Mouse (Mus musculus) liver, embryonic 14.5 days (tissue): ENCODE data around the gene Tnik. TPM values are rescaled to one million over a fixed set of nuclear protein-coding genes. Genes with fewer than 3 reads are reported as not detected.

Experiments
- ATAC-seq: fragments of 200-750 bp; cut with Nextera tagmentation; 2 replicates; pipeline ENCODE4 v1.8.0; 2017; ENCODE audit warnings: moderate number of reproducible peaks, mild to moderate bottlenecking, moderate library complexity; ENCODE audit not compliant: insufficient read depth
- DNase-seq, 3 experiments: peaks; one replicate each; pipeline ENCODE4 v3.0.0-alpha.2; 2012 to 2013; ENCODE audit warnings: low read depth in 3 of 3, low spot score in 3 of 3
- H3K27ac ChIP-seq: fragments of 300-500 bp; sonication (generic); 2 replicates; pipeline ENCODE4 v1.5.1; 2014; ENCODE audit warnings: moderate library complexity, mild to moderate bottlenecking, control low read depth, inconsistent platforms
- H3K27me3 ChIP-seq: fragments of 300-500 bp; sonication (generic); 2 replicates; pipeline ENCODE4 v1.6.1; 2014; ENCODE audit warnings: mild to moderate bottlenecking, low read length, moderate library complexity; ENCODE audit not compliant: control insufficient read depth, insufficient read depth
- H3K36me3 ChIP-seq: fragments of 300-500 bp; sonication (generic); replicated peaks from 2 replicates; pipeline ENCODE4 v1.6.1; 2014; ENCODE audit warnings: low read depth; ENCODE audit not compliant: control insufficient read depth, insufficient read depth
- H3K4me1 ChIP-seq, 2 experiments: fragments of 200-500 bp in 1 of 2; fragments of 300-500 bp in 1 of 2; sonication (generic) in 1 of 2; replicated peaks; 2 replicates each; pipeline ENCODE4 v1.6.1; 2012 to 2014; ENCODE audit warnings: antibody characterized with exemption in 1 of 2, inconsistent platforms in 1 of 2, low read length in 1 of 2; ENCODE audit not compliant: control insufficient read depth in 2 of 2, insufficient read depth in 2 of 2
- H3K4me2 ChIP-seq: fragments of 300-500 bp; sonication (generic); 2 replicates; pipeline ENCODE4 v1.6.1; 2014; ENCODE audit warnings: low read depth, mild to moderate bottlenecking, control low read depth, moderate library complexity
- H3K4me3 ChIP-seq, 2 experiments: fragments of 200-500 bp in 1 of 2; fragments of 300-500 bp in 1 of 2; sonication (generic) in 1 of 2; 2 replicates each; pipeline ENCODE4 v1.5.1; 2012 to 2014; ENCODE audit warnings: low read depth in 2 of 2, low read length in 2 of 2, mild to moderate bottlenecking in 2 of 2, control low read depth in 1 of 2, inconsistent platforms in 1 of 2, moderate library complexity in 1 of 2; ENCODE audit not compliant: insufficient read depth in 1 of 2
- H3K9ac ChIP-seq: fragments of 300-500 bp; sonication (generic); replicated peaks from 2 replicates; pipeline ENCODE4 v1.6.1; 2014; ENCODE audit warnings: mild to moderate bottlenecking, control low read depth, moderate library complexity
- H3K9me3 ChIP-seq: fragments of 300-500 bp; sonication (generic); 2 replicates; pipeline ENCODE4 v1.6.1; 2016; ENCODE audit warnings: low read length, mixed read lengths; ENCODE audit not compliant: control insufficient read depth
- CTCF ChIP-seq: IDR thresholded peaks from 2 replicates; pipeline ENCODE4 v1.5.1; 2016; ENCODE audit warnings: antibody characterized with exemption, low read depth, control low read depth
- EP300 ChIP-seq: IDR thresholded peaks from 2 replicates; pipeline ENCODE4 v1.6.1; 2016; ENCODE audit warnings: antibody characterized with exemption, low read depth
- WGBS: fragments of 180-500 bp; shearing (Covaris S2); extraction: QIAGEN DNeasy Blood & Tissue Kit; methylation state at CpG from one replicate; pipeline ENCODE4 v1.1.7; 2014; ENCODE audit not compliant: insufficient replicate concordance; 5-methylcytosine and 5-hydroxymethylcytosine counted together
- polyA plus RNA-seq, 2 experiments: library from polyadenylated mRNA; depleted of rRNA in 1 of 2; stranded (reverse) in 1 of 2; unstranded in 1 of 2; fragments of >200 nt; fragmentation: Nextera tagmentation in 1 of 2; extraction: Ambion mirVana in 1 of 2; gene quantifications; 2 replicates each; pipeline versions ENCODE4 v1.2.1 to v1.2.3; 2012 to 2014

The Tnik gene
- polyA plus RNA-seq, 2 experiments = 0.89 to 2.0 TPM

DNA sequence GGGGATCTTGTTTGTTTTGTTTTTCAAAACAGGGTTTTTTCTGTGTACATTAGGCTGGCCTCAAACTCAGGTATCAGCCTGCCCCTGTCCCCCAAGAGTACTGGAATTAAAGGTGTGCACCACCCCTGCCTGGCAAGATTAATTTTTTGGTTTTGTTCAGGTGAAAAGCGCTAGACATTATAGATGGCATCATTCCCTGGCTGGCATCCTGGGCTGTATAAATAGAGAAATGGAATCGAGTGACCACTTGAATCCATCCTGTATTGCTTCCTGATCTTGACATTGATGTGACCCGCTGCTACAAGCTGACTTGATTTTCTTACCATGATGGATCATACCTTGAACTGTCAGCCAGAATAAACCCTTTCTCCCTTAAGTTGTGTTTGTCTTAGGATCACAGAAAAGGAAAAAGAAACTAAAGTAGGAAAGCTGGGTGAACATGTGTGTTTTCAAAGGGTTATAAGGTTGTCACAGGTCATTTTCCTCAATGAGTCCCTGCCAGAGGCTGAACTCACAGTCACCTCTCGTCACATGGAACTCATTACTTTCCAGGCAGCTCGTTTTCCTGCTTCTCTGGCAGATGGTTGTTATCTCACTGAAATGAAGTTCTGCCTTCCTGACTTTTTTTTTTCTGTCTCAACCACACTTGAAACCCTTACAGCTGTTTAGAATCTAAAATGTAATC lies 100.6 kb downstream of the Tnik start:
- TF ChIP-seq EP300 = no peak
- no peak for TF ChIP-seq CTCF
- Histone ChIP-seq H3K4me2 (no peak overlapping the region), H3K27me3 (no peaks in the 10 kb centered on the region), H3K9ac (no peak overlapping the region), H3K4me1 (peaks cover 0 to 6% of the 10 kb centered on the region in 2 experiments; a peak in 1 of 4 replicates), H3K4me3 (no peak overlapping the region), H3K9me3 (no peaks in the 10 kb centered on the region), H3K36me3 (no peaks in the 10 kb centered on the region), H3K27ac (no peak overlapping the region)
- WGBS = 44% methylated on average over 5 of the region's 5 CpGs
- ATAC-seq (no peak), DNase-seq (no peak)

DNA sequence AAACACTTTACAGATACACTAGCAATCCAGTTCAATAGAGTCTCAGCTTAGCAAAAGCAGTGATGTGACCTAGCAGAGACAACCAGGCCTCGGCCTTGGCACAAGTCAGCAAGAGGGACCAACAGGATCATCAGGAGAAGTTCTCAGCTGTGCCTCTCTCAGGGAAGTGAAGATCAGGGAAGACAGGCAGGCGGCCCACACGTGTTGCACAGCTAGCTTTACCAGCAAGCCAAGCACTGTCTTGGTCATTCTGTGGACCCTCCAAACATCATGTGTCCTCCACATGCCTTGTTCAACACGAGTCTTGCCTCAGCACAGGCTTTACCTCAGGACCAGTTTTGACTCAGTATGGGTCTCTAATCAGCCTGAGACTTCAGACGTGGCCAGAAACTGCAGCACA lies 105.7 kb downstream of the Tnik start:
- WGBS = 47% methylated on average over 5 of the region's 5 CpGs
- Histone ChIP-seq H3K4me2 (no peak overlapping the region), H3K36me3 (no peaks in the 10 kb centered on the region), H3K27ac (no peak overlapping the region), H3K27me3 (no peaks in the 10 kb centered on the region), H3K9me3 (no peaks in the 10 kb centered on the region), H3K9ac (no peak overlapping the region), H3K4me1 (no peaks in the 10 kb centered on the region), H3K4me3 (no peak overlapping the region)
- DNase-seq (no peak), ATAC-seq (no peak)
- no peak for TF ChIP-seq CTCF
- no peak for TF ChIP-seq EP300

GRCm38 (mm10) chr3:28369266-28369665 lies 106.3 kb downstream of the Tnik start:
- Histone ChIP-seq H3K27ac (no peak overlapping the region), H3K4me2 (no peak overlapping the region), H3K9ac (no peak overlapping the region), H3K9me3 (no peaks in the 10 kb centered on the region), H3K4me3 (no peak overlapping the region), H3K4me1 (no peaks in the 10 kb centered on the region), H3K36me3 (no peaks in the 10 kb centered on the region), H3K27me3 (no peaks in the 10 kb centered on the region)
- DNase-seq (no peak), ATAC-seq (no peak)
- WGBS = 60% methylated on average over 1 of the region's 1 CpGs
- TF ChIP-seq EP300 = no peak
- no peak for TF ChIP-seq CTCF

- Histone ChIP-seq H3K4me3 (no peak overlapping the region), H3K4me1 (no peaks in the 10 kb centered on the region), H3K9me3 (no peaks in the 10 kb centered on the region), H3K27ac (no peak overlapping the region), H3K27me3 (no peaks in the 10 kb centered on the region), H3K4me2 (no peak overlapping the region), H3K36me3 (no peaks in the 10 kb centered on the region), H3K9ac (no peak overlapping the region)
- 39% methylated on average over 5 of the region's 5 CpGs for WGBS
- TF ChIP-seq EP300 (no peak), CTCF (no peak)
- ATAC-seq = no peak
- DNase-seq = no peak
These were observed 106.7 kb downstream of the Tnik start for GRCm38 (mm10) chr3:28369698-28370097.

GRCm38 (mm10) chr3:28371583-28371982 lies 108.6 kb downstream of the Tnik start:
- ATAC-seq (no peak), DNase-seq (no peak)
- H3K27me3 ChIP-seq = no peaks in the 10 kb centered on the region
- WGBS = 64% methylated on average over 1 of the region's 1 CpGs
- no peak overlapping the region for H3K4me2 ChIP-seq
- H3K9me3 ChIP-seq = no peaks in the 10 kb centered on the region
- no peaks in the 10 kb centered on the region for H3K36me3 ChIP-seq
- H3K27ac ChIP-seq = no peak overlapping the region
- no peaks in the 10 kb centered on the region for H3K4me1 ChIP-seq
- H3K4me3 ChIP-seq = no peak overlapping the region
- no peak for TF ChIP-seq EP300
- no peak for TF ChIP-seq CTCF
- H3K9ac ChIP-seq = no peak overlapping the region
